Mouse (Mus musculus) c-Kit-positive CD71-negative TER-119-negative erythroid progenitor cells, embryonic 14.5 days (primary cell): ENCODE measurements at regions not wholly inside any gene's neighbourhood (a gene's known extent, or its start where the extent isn't known, plus 50 kb on each side); places are given as distances from the start of the nearest gene placed in this dataset.

Experiments used
- DNase-seq: peaks from one replicate; pipeline ENCODE4 v3.0.0-alpha.2; 2013; ENCODE audit warnings: low read depth

- DNase-seq = no peak
Observed at GRCm38 (mm10) chr3:157842872-157843271, 82.0 kb downstream of the Cth start.

GRCm38 (mm10) chr3:157841164-157841719, 83.6 kb downstream of the Cth start:
- DNase-seq = no peak

GRCm38 (mm10) chr3:157804307-157804706, 120.6 kb downstream of the Cth start:
- no peak for DNase-seq

GRCm38 (mm10) chr3:157803356-157803755, 121.5 kb downstream of the Cth start:
- no peak for DNase-seq

- DNase-seq = no peak
Observed at GRCm38 (mm10) chr3:157787559-157788256, 137.2 kb downstream of the Cth start.

GRCm38 (mm10) chr3:157781071-157781470, 143.8 kb downstream of the Cth start:
- DNase-seq = no peak

- DNase-seq = no peak
Observed at GRCm38 (mm10) chr3:157777779-157778178, 147.1 kb downstream of the Cth start.

- no peak for DNase-seq
Observed at GRCm38 (mm10) chr3:157763487-157764199, 161.2 kb downstream of the Cth start.

- DNase-seq = no peak
Observed at GRCm38 (mm10) chr3:157759856-157760255, 165.0 kb downstream of the Cth start.

GRCm38 (mm10) chr3:157754826-157755225, 170.1 kb downstream of the Cth start:
- DNase-seq = no peak

GRCm38 (mm10) chr3:157750266-157750665, 174.6 kb downstream of the Cth start:
- no peak for DNase-seq

- no peak for DNase-seq
Observed at GRCm38 (mm10) chr3:157748395-157749037, 176.4 kb downstream of the Cth start.

GRCm38 (mm10) chr3:157743000-157743399, 176.3 kb downstream of the Ptger3 start:
- no peak for DNase-seq

GRCm38 (mm10) chr3:157739628-157740294, 173.1 kb downstream of the Ptger3 start:
- DNase-seq = no peak

- DNase-seq = no peak
Observed at GRCm38 (mm10) chr3:157732136-157732940, 165.6 kb downstream of the Ptger3 start.

GRCm38 (mm10) chr3:157729711-157730367, 163.1 kb downstream of the Ptger3 start:
- no peak for DNase-seq

- no peak for DNase-seq
Observed at GRCm38 (mm10) chr3:157724542-157724941, 157.8 kb downstream of the Ptger3 start.

GRCm38 (mm10) chr3:157723184-157723583, 156.5 kb downstream of the Ptger3 start:
- no peak for DNase-seq

GRCm38 (mm10) chr3:157717313-157717921, 150.7 kb downstream of the Ptger3 start:
- DNase-seq = peak; percentile 52

GRCm38 (mm10) chr3:157714023-157714422, 147.3 kb downstream of the Ptger3 start:
- no peak for DNase-seq
